Mouse (Mus musculus): ENCODE measurements around the gene Samd4b. TPM values are rescaled to one million over a fixed set of nuclear protein-coding genes. Genes with fewer than 3 reads are reported as not detected.

Samd4b gene
- total RNA-seq, 2 experiments from 2014 or later: 8.0 to 15.9 TPM

GRCm38 (mm10) chr7:28593206-28594111 is 4.5 kb downstream of the Samd4b start:
- no peak for ATAC-seq (replicated peaks; ENCODE audit: low FRiP score, poor library complexity, severe bottlenecking)

- ATAC-seq (replicated peaks; ENCODE audit: low FRiP score, poor library complexity, severe bottlenecking): no peak
Measured at GRCm38 (mm10) chr7:28591862-28592261, 6.1 kb downstream of the Samd4b start.

GRCm38 (mm10) chr7:28587644-28588043 is 10.3 kb downstream of the Samd4b start:
- ATAC-seq (replicated peaks; ENCODE audit: low FRiP score, poor library complexity, severe bottlenecking): no peak

- ATAC-seq (replicated peaks; ENCODE audit: low FRiP score, poor library complexity, severe bottlenecking): no peak
Measured at GRCm38 (mm10) chr7:28586663-28587411, 11.1 kb downstream of the Samd4b start.

- no peak for ATAC-seq (replicated peaks; ENCODE audit: low FRiP score, poor library complexity, severe bottlenecking)
Measured at GRCm38 (mm10) chr7:28585001-28585400, 12.9 kb downstream of the Samd4b start.

GRCm38 (mm10) chr7:28584468-28584867 is 13.5 kb downstream of the Samd4b start:
- ATAC-seq (replicated peaks; ENCODE audit: low FRiP score, poor library complexity, severe bottlenecking): 0 out of 2 replicates have a peak, but pooled peaks have one; percentile 5

GRCm38 (mm10) chr7:28583570-28584344 is 14.2 kb downstream of the Samd4b start:
- ATAC-seq (replicated peaks; ENCODE audit: low FRiP score, poor library complexity, severe bottlenecking): no peak

- no peak for ATAC-seq (replicated peaks; ENCODE audit: low FRiP score, poor library complexity, severe bottlenecking)
Measured at GRCm38 (mm10) chr7:28582841-28583240, 15.1 kb downstream of the Samd4b start.

- peak; percentile 88 for ATAC-seq (replicated peaks; ENCODE audit: low FRiP score, poor library complexity, severe bottlenecking)
Measured at GRCm38 (mm10) chr7:28581721-28582120, 16.2 kb downstream of the Samd4b start.

GRCm38 (mm10) chr7:28579826-28580225 is 18.1 kb downstream of the Samd4b start:
- no peak for ATAC-seq (replicated peaks; ENCODE audit: low FRiP score, poor library complexity, severe bottlenecking)

GRCm38 (mm10) chr7:28578543-28579053 is 19.3 kb downstream of the Samd4b start:
- ATAC-seq (replicated peaks; ENCODE audit: low FRiP score, poor library complexity, severe bottlenecking): no peak

GRCm38 (mm10) chr7:28577826-28578542 is 20.0 kb downstream of the Samd4b start:
- no peak for ATAC-seq (replicated peaks; ENCODE audit: low FRiP score, poor library complexity, severe bottlenecking)

- peak; percentile 86 for ATAC-seq (replicated peaks; ENCODE audit: low FRiP score, poor library complexity, severe bottlenecking)
Measured at GRCm38 (mm10) chr7:28576271-28576914, 21.6 kb downstream of the Samd4b start.

- no peak for ATAC-seq (replicated peaks; ENCODE audit: low FRiP score, poor library complexity, severe bottlenecking)
Measured at GRCm38 (mm10) chr7:28575597-28575996, 22.3 kb downstream of the Samd4b start.

GRCm38 (mm10) chr7:28573236-28573635 is 24.7 kb downstream of the Samd4b start:
- no peak for ATAC-seq (replicated peaks; ENCODE audit: low FRiP score, poor library complexity, severe bottlenecking)

- no peak for ATAC-seq (replicated peaks; ENCODE audit: low FRiP score, poor library complexity, severe bottlenecking)
Measured at GRCm38 (mm10) chr7:28572689-28573088, 25.3 kb downstream of the Samd4b start.

GRCm38 (mm10) chr7:28570982-28571682 is 26.8 kb downstream of the Samd4b start:
- no peak for ATAC-seq (replicated peaks; ENCODE audit: low FRiP score, poor library complexity, severe bottlenecking)

- ATAC-seq (replicated peaks; ENCODE audit: low FRiP score, poor library complexity, severe bottlenecking): no peak
Measured at GRCm38 (mm10) chr7:28570291-28570981, 27.5 kb downstream of the Samd4b start.

All from erythroid progenitor cell, adult 5-6 weeks (primary cell).